Mouse (Mus musculus) myocyte (in vitro differentiated cells): ENCODE results near the gene Mlst8. TPM values are rescaled to one million over a fixed set of nuclear protein-coding genes. Genes with fewer than 3 reads are reported as not detected.

ENCODE experiments used
- H3K27me3 ChIP-seq: one replicate; pipeline ENCODE4 v1.6.1; 2011; ENCODE audit not compliant: control insufficient read depth, insufficient read depth, insufficient read length
- H3K36me3 ChIP-seq: one replicate; pipeline ENCODE4 v1.6.1; 2011; ENCODE audit not compliant: control insufficient read depth, insufficient read depth
- H3K4me2 ChIP-seq: one replicate; pipeline ENCODE4 v1.6.1; 2011; ENCODE audit warnings: low read depth, control low read depth
- H3K4me3 ChIP-seq: one replicate; pipeline ENCODE4 v1.5.1; 2011; ENCODE audit warnings: mild to moderate bottlenecking, control low read depth, moderate library complexity
- H3K79me2 ChIP-seq: one replicate; pipeline ENCODE4 v1.6.1; 2011; ENCODE audit not compliant: control insufficient read depth, insufficient read depth
- H3ac ChIP-seq: one replicate; pipeline ENCODE4 v1.6.1; 2011; ENCODE audit not compliant: control insufficient read depth, insufficient read length
- CEBPB ChIP-seq: IDR thresholded peaks from 2 replicates; pipeline ENCODE4 v1.6.1; 2011; ENCODE audit warnings: mild to moderate bottlenecking, moderate library complexity; ENCODE audit not compliant: poor library complexity, insufficient read depth, severe bottlenecking
- E2F4 ChIP-seq: IDR thresholded peaks from one replicate; pipeline ENCODE4 v1.6.1; 2011; ENCODE audit warnings: mild to moderate bottlenecking, control low read depth, moderate library complexity; ENCODE audit not compliant: insufficient read depth
- MAX ChIP-seq: IDR thresholded peaks from one replicate; pipeline ENCODE4 v1.6.1; 2011; ENCODE audit warnings: low read depth, mild to moderate bottlenecking, control low read depth
- MYOD1 ChIP-seq, 3 experiments: IDR thresholded peaks; one replicate each; pipeline ENCODE4 v1.6.1; 2011; ENCODE audit warnings: control low read depth in 2 of 3, low read depth in 2 of 3, mild to moderate bottlenecking in 2 of 3, moderate library complexity in 1 of 3; ENCODE audit not compliant: insufficient read length in 2 of 3, control insufficient read depth in 1 of 3
- MYOG ChIP-seq, 3 experiments: IDR thresholded peaks; one replicate each; pipeline ENCODE4 v1.6.1; 2011; ENCODE audit warnings: control low read depth in 2 of 3, low read depth in 2 of 3, mild to moderate bottlenecking in 2 of 3; ENCODE audit not compliant: insufficient read length in 2 of 3, control insufficient read depth in 1 of 3, insufficient read depth in 1 of 3
- POLR2A ChIP-seq: IDR thresholded peaks from one replicate; pipeline ENCODE4 v1.6.1; 2011; ENCODE audit warnings: low read depth, mild to moderate bottlenecking, control low read depth, moderate library complexity; ENCODE audit not compliant: insufficient read length
- POLR2AphosphoS2 ChIP-seq: IDR thresholded peaks from one replicate; pipeline ENCODE4 v1.6.1; 2011; ENCODE audit warnings: low read depth, control low read depth; ENCODE audit not compliant: insufficient read length
- REST ChIP-seq: IDR thresholded peaks from one replicate; pipeline ENCODE4 v1.6.1; 2011; ENCODE audit warnings: mild to moderate bottlenecking, control low read depth, moderate library complexity; ENCODE audit not compliant: insufficient read depth, insufficient read length
- SRF ChIP-seq: IDR thresholded peaks from one replicate; pipeline ENCODE4 v1.6.1; 2011; ENCODE audit warnings: low read depth; ENCODE audit not compliant: control insufficient read depth, insufficient read length
- TCF12 ChIP-seq: IDR thresholded peaks from one replicate; pipeline ENCODE4 v1.6.1; 2011; ENCODE audit warnings: mild to moderate bottlenecking, control low read depth; ENCODE audit not compliant: poor library complexity, insufficient read depth, severe bottlenecking
- TCF3 ChIP-seq: IDR thresholded peaks from one replicate; pipeline ENCODE4 v1.6.1; 2011; ENCODE audit warnings: low read depth, control low read depth; ENCODE audit not compliant: insufficient read length
- USF1 ChIP-seq: IDR thresholded peaks from one replicate; pipeline ENCODE4 v1.6.1; 2011; ENCODE audit warnings: low read depth, mild to moderate bottlenecking, control low read depth, moderate library complexity
- polyA plus RNA-seq: library from polyadenylated mRNA; unstranded; fragments of >200 nt; fragmentation: generic; extraction: Trizol; gene quantifications from one replicate; pipeline ENCODE4 v1.2.1, GENCODE M21; 2012; ENCODE audit warnings: missing spikeins

The Mlst8 gene
- polyA plus RNA-seq, 1 experiment, result 16.5 TPM

DNA sequence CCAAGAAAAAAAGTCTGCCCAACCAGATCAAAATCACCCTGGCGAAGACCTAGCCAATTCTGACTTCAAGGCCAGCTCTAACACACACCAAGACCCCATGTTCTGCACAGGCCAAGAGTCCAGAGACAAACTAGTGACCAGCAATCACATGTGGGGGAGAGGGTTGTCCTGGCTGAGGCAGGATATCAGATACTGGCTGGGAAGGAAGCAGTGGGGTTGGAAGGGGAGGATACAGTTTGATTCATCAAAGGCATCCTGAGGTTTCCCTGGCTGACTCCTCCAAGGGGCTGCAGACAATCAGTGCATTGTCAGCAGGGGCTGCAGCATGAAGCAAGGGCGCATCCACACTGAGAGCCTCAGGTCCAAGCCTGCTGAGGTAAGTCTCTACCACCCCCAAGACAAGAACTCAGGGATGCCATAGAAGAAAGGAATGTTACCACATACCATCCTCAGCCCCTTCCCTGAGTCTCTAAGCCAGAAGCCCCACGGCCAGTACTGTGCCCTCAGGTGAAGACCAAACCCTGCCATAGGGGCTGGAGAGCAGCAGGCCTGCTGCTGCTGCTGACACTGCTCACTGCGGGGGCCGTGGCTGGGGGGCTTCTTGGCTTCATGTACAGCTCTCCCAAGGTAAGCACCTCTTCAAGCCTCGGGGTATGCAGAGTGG lies 5.1 kb downstream of the Mlst8 start, which contains the start of gene Bricd5:
Gene Bricd5 (plus strand): TSS at position 273 of the 664 bp plus-strand sequence.
- H3K36me3 ChIP-seq, result peaks cover 18% of the 10 kb centered on the region
- peaks cover 29% of the 10 kb centered on the region for H3K79me2 ChIP-seq
- H3K4me2 ChIP-seq, result peak within 1 kb of the TSS; percentile 96
- no peak for TF ChIP-seq MYOD1 (IDR thresholded peaks at IDR 0.05; ENCODE audit: control insufficient read depth in 1 of 3, insufficient read length in 2 of 3, low read depth in 2 of 3)
- TF ChIP-seq POLR2AphosphoS2, result peak; percentile 61
- H3K27me3 ChIP-seq, result no peaks in the 10 kb centered on the region
- H3ac ChIP-seq, result no peak within 1 kb of the TSS
- H3K4me3 ChIP-seq, result peak within 1 kb of the TSS; percentile 72

DNA sequence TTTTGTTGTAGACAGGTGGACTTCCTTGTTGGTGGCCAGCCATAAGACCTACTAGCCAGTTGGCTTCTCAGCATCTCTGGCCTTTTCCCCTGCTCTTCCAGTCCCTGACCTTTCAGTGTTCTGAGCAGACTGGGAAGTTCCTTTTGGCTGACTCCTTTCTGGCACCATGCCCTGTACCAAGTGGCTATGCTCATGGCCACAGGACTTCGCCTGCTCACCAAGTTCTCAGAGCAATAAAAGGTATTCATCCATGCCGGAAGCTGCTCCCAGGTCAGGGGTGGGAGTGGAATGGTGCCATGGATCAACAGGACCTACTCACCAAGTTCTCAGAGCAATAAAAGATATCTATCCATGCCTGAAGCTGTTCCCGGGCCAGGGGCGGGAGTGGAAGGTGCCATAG lies 6.4 kb downstream of the Mlst8 start:
- Histone ChIP-seq H3K79me2 (peaks cover 22% of the 10 kb centered on the region), H3K4me3 (peak overlapping the region; percentile 72), H3K27me3 (no peaks in the 10 kb centered on the region), H3ac (no peak overlapping the region), H3K36me3 (peaks cover 18% of the 10 kb centered on the region), H3K4me2 (peak overlapping the region; percentile 96)
- no peak for TF ChIP-seq MAX
- TF ChIP-seq MYOD1 (IDR thresholded peaks at IDR 0.05; ENCODE audit: control insufficient read depth in 1 of 3, insufficient read length in 2 of 3, low read depth in 2 of 3), result no peak
- no peak for TF ChIP-seq USF1
- TF ChIP-seq REST, result no peak
- no peak for TF ChIP-seq MYOG (IDR thresholded peaks at IDR 0.05; ENCODE audit: control insufficient read depth in 1 of 3, insufficient read depth in 1 of 3, insufficient read length in 2 of 3, low read depth in 2 of 3)

DNA sequence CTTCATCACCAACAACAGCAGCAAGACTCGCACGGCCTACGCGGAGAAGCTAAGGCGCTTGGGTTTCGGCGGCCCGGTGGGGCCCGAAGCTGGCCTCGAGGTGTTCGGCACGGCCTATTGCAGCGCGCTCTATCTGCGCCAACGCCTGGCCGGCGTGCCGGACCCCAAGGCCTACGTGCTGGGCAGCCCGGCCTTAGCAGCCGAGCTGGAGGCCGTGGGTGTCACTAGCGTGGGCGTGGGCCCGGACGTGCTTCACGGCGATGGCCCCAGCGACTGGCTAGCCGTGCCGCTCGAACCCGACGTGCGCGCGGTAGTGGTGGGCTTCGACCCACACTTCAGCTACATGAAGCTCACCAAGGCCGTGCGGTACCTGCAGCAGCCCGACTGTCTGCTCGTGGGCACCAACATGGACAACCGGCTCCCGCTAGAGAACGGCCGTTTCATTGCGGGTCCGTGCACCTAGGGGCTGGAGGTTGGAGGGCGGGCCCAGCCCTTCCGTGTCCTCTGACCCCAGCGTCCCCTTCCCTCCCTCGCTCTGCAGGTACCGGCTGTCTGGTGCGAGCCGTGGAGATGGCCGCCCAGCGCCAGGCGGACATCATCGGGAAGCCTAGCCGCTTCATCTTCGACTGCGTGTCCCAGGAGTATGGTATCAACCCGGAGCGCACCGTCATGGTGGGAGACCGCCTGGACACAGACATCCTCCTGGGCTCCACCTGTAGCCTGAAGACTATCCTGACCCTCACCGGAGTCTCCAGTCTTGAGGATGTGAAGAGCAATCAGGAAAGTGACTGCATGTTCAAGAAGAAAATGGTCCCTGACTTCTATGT lies 8.0 kb downstream of the Mlst8 start:
- H3K27me3 ChIP-seq, result no peaks in the 10 kb centered on the region
- H3K4me3 ChIP-seq, result peak overlapping the region; percentile 72
- H3K4me2 ChIP-seq, result peak overlapping the region; percentile 96
- TF ChIP-seq TCF3 (no peak), MYOD1 (IDR thresholded peaks at IDR 0.05; ENCODE audit: control insufficient read depth in 1 of 3, insufficient read length in 2 of 3, low read depth in 2 of 3) (no peak), MAX (no peak), SRF (no peak), MYOG (IDR thresholded peaks at IDR 0.05; ENCODE audit: control insufficient read depth in 1 of 3, insufficient read depth in 1 of 3, insufficient read length in 2 of 3, low read depth in 2 of 3) (peak in 1 of 3 experiments; percentile 11), POLR2A (no peak)
- H3ac ChIP-seq, result peak overlapping the region; percentile 72
- peaks cover 22% of the 10 kb centered on the region for H3K79me2 ChIP-seq
- H3K36me3 ChIP-seq, result peaks cover 9% of the 10 kb centered on the region

DNA sequence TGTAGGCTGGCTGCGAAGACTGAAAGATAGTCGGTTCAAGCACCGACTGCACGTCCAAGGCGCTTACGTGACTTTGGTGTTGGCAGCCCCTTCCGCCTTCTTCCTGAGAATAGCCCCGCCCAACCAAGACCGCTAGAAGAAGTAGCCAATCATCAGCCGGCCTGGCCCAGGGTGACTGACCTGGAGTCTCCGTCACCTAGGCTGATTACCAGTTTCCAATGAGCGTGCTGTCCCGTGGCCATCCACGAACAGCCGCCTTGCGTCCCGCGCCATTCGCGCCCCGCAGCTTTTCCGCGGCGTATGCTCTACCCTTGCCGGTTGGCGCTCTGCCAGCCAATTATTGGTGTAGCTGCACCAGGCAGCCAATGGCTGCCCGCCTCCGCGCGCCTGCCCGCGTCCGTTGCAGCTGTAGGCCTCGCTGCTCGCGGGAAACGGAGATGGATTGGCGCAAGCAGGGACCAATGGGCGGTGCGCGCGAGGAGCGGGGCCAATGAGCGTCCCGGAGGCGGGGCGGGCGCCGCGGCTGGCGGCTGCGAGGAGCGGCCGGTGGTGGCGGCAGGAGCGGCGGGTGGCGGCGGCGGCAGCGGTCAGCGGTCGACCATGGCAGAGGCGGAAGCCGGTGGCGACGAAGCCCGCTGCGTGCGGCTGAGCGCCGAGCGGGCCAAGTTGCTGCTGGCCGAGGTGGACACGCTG lies 8.8 kb downstream of the Mlst8 start, which contains the start of the genes E4f1 and Pgp:
Gene E4f1 (minus strand): TSS at position 404 of the 693 bp plus-strand sequence.
Gene Pgp (plus strand): TSS at position 483 of the 693 bp plus-strand sequence.
- Histone ChIP-seq H3ac (peak within 1 kb of the TSS; percentile 72), H3K4me3 (peak within 1 kb of the TSS; percentile 72), H3K27me3 (no peaks in the 10 kb centered on the region), H3K79me2 (peaks cover 22% of the 10 kb centered on the region), H3K4me2 (peak within 1 kb of the TSS; percentile 96), H3K36me3 (no peaks in the 10 kb centered on the region)
- TF ChIP-seq POLR2A (peak; percentile 79), CEBPB (no peak), SRF (peak; percentile 7), USF1 (no peak), MAX (no peak), TCF3 (no peak), MYOD1 (IDR thresholded peaks at IDR 0.05; ENCODE audit: control insufficient read depth in 1 of 3, insufficient read length in 2 of 3, low read depth in 2 of 3) (peak in 1 of 3 experiments; percentile 70), E2F4 (peak; percentile 49), REST (no peak), TCF12 (no peak), POLR2AphosphoS2 (peak; percentile 69), MYOG (IDR thresholded peaks at IDR 0.05; ENCODE audit: control insufficient read depth in 1 of 3, insufficient read depth in 1 of 3, insufficient read length in 2 of 3, low read depth in 2 of 3) (peak in 1 of 3 experiments; percentile 70)
